Mouse (Mus musculus) ES-E14 (cell line): ENCODE results near the gene Tax1bp1.

Experiments used
- CHD2 ChIP-seq: IDR thresholded peaks from 2 replicates; pipeline ENCODE4 v1.6.1; 2014; ENCODE audit warnings: mild to moderate bottlenecking, low read depth, low read length, inconsistent platforms
- MAFK ChIP-seq: IDR thresholded peaks from 2 replicates; pipeline ENCODE4 v1.6.1; 2014; ENCODE audit warnings: mild to moderate bottlenecking, low read depth, low read length, inconsistent platforms; ENCODE audit not compliant: insufficient read depth
- ZC3H11A ChIP-seq: IDR thresholded peaks from 2 replicates; pipeline ENCODE4 v1.6.1; 2012; ENCODE audit warnings: low read depth, mild to moderate bottlenecking, inconsistent platforms, low read length, borderline replicate concordance
- ZNF384 ChIP-seq: IDR thresholded peaks from 2 replicates; pipeline ENCODE4 v1.6.1; 2012; ENCODE audit warnings: low read depth, low read length, inconsistent platforms

DNA sequence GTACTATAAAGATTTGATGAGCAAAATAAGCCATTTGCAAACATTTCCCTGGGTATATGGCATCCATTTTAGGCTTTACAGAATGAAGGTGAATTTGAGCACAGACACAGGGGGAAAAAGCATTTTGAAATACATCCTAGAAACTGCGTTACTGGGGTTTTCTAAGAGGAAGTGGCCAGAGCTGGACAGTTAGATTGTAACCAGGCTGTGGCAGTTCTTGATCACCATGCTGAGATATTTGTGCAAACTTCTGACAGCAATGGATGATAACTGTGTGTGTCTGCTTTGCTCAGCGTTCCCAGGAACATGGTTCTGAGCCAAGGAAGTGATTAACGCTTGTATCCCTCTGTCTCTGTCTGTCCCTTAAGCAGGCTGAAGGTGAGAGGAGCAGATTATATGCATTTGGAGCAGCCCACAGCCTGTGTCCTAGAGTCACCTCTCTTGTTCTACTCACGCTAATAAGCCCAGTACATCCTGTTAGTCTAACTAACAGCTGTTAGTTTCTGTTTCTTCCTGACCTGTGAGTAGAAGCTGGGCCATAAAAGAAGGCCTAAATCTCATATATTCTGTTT lies 15.5 kb upstream of the Tax1bp1 start:
- TF ChIP-seq CHD2 (no peak), MAFK (no peak), ZC3H11A (no peak), ZNF384 (no peak)
